Mouse (Mus musculus): ENCODE results near the gene Mbnl1.
"Not testable (repeated sequence)": the region's sequence is repeated elsewhere in the genome, so short reads cannot be mapped to it uniquely, and the experiment has no call there.

Mbnl1 gene

GRCm38 (mm10) chr3:60489509-60489908 lies 16.9 kb downstream of the Mbnl1 start:
- no peak for DNase-seq (ENCODE audit: low spot score in 2 of 2)

- not testable (repeated sequence) for DNase-seq (ENCODE audit: low spot score in 2 of 2)
These were observed 22.3 kb downstream of the Mbnl1 start for GRCm38 (mm10) chr3:60494774-60495535.

- DNase-seq (ENCODE audit: low spot score in 2 of 2) = no peak
These were observed 23.6 kb downstream of the Mbnl1 start for GRCm38 (mm10) chr3:60496197-60496596.

GRCm38 (mm10) chr3:60498151-60498550 lies 25.5 kb downstream of the Mbnl1 start:
- DNase-seq (ENCODE audit: low spot score in 2 of 2) = no peak

- no peak for DNase-seq (ENCODE audit: low spot score in 2 of 2)
These were observed 26.0 kb downstream of the Mbnl1 start for GRCm38 (mm10) chr3:60498646-60499045.

- no peak for DNase-seq (ENCODE audit: low spot score in 2 of 2)
These were observed 26.5 kb downstream of the Mbnl1 start for GRCm38 (mm10) chr3:60499157-60499578.

GRCm38 (mm10) chr3:60499718-60500450 lies 27.3 kb downstream of the Mbnl1 start:
- no peak for DNase-seq (ENCODE audit: low spot score in 2 of 2)

- DNase-seq (ENCODE audit: low spot score in 2 of 2) = peak; percentile 77 to 79
These were observed 28.2 kb downstream of the Mbnl1 start for GRCm38 (mm10) chr3:60500571-60501527.

GRCm38 (mm10) chr3:60501561-60502151 lies 29.0 kb downstream of the Mbnl1 start:
- DNase-seq (ENCODE audit: low spot score in 2 of 2) = peak; percentile 48 to 57

GRCm38 (mm10) chr3:60502155-60502987 lies 29.7 kb downstream of the Mbnl1 start:
- DNase-seq (ENCODE audit: low spot score in 2 of 2) = peak in 1 of 2 experiments; percentile 17

- peak; percentile 37 to 51 for DNase-seq (ENCODE audit: low spot score in 2 of 2)
These were observed 30.6 kb downstream of the Mbnl1 start for GRCm38 (mm10) chr3:60503196-60503595.

GRCm38 (mm10) chr3:60504775-60505430 lies 32.3 kb downstream of the Mbnl1 start:
- DNase-seq (ENCODE audit: low spot score in 2 of 2) = no peak

- no peak for DNase-seq (ENCODE audit: low spot score in 2 of 2)
These were observed 34.2 kb downstream of the Mbnl1 start for GRCm38 (mm10) chr3:60506821-60507220.

- no peak for DNase-seq (ENCODE audit: low spot score in 2 of 2)
These were observed 34.9 kb downstream of the Mbnl1 start for GRCm38 (mm10) chr3:60507496-60507895.

- DNase-seq (ENCODE audit: low spot score in 2 of 2) = no peak
These were observed 35.3 kb downstream of the Mbnl1 start for GRCm38 (mm10) chr3:60507979-60508378.

GRCm38 (mm10) chr3:60511197-60511596 lies 38.6 kb downstream of the Mbnl1 start:
- no peak for DNase-seq (ENCODE audit: low spot score in 2 of 2)

- no peak for DNase-seq (ENCODE audit: low spot score in 2 of 2)
These were observed 40.7 kb downstream of the Mbnl1 start for GRCm38 (mm10) chr3:60513337-60513736.

GRCm38 (mm10) chr3:60513746-60514145 lies 41.1 kb downstream of the Mbnl1 start:
- no peak for DNase-seq (ENCODE audit: low spot score in 2 of 2)

- DNase-seq (ENCODE audit: low spot score in 2 of 2) = no peak
These were observed 42.8 kb downstream of the Mbnl1 start for GRCm38 (mm10) chr3:60515430-60515829.

- DNase-seq (ENCODE audit: low spot score in 2 of 2) = no peak
These were observed 43.5 kb downstream of the Mbnl1 start for GRCm38 (mm10) chr3:60516054-60516674.

Measured in frontal cortex, postnatal 36 days (tissue).